Mouse (Mus musculus): ENCODE data around the gene Vsig2. TPM values are rescaled to one million over a fixed set of nuclear protein-coding genes. Genes with fewer than 3 reads are reported as not detected.

Vsig2 gene
- polyA plus RNA-seq, 1 experiment, result not detected

DNA sequence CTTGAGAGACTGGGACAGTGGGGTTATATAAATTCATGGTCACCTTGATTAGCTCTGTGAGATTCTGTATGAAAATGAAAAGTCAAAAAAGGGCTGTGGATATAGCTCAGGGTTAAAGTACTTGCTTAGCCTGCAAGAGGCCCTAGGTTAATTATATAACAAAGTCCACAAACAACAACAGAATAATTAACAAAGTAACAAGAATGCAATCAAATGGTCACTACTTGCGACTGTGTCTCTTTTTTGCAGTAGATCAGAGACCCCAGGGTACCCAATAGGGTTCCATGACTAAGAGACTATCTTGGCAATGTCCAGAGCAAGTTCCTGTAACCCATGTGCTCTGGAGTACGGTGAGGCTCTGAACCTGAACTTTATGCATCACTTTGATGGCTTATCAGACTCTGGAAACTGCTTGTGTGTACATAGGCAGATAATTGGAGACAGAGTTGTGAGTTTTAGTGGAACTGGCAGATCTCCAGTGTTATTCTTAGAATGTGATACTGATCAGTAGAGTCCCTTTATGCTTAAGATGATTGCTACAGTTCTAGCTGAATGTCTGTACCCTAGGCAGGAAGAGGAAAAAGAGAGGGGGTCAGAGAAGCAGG is 30.3 kb downstream of the Vsig2 start:
- peak; percentile 23 for TF ChIP-seq GATA1 (IDR thresholded peaks at IDR 0.05; ENCODE audit: low read length)

DNA sequence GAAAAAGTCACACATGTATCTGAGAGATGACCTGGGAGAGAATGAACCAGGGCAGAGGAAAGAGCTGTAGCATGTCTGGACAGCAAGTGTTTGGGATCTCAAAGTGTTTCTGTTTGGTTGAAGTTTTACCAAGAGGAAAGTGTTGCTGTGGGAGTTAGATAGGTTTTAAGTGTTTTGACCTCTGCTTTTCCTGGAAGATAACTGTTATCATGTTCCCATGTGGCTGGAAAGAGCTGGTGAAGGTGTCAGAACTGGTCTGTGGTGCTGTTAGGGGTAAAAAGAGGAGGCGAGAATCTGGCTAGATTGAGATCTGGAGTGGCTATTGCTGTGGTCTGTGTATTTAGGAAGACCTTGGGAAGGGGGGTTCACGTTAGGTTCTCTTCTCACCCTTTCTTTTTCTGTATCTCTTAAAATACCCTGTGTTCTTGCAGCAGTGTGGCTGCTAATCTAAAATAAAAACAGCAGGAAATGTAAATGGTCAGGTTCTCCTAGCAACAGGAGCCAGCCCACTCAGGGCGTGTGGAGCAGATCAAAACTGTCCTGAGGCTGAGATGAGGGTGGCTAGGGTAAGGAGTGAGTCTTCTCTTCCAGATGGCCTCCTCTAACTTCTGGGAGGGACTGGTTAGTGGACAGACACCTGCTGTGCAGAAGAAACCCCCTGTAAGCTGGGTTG is 33.3 kb downstream of the Vsig2 start:
- TF ChIP-seq GATA1 (IDR thresholded peaks at IDR 0.05; ENCODE audit: low read length), result peak; percentile 85

DNA sequence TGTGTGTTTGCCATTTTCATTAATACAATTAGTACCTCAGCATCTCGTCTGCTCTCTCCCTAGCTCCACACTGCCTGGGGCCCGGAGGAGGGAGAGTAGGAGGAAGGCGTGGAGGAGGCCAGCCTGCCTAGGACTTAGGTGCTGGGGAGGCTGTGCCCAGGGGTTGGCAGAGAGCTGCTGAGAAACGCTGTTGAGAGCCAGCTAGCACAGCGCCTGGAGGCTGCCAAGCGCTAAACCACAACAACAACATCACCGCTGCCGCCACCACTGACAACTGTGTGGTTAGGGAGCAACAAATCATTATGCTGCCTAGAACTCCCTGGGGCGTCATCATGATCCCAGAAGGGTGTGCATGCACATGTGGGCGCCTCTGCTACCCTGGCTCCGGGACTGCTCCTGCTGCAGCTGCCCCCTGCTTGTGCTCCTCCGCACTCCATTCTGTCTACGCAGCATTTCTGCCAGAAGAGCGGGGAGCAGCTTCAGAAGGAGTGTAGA is 37.4 kb downstream of the Vsig2 start:
- no peak for TF ChIP-seq GATA1 (IDR thresholded peaks at IDR 0.05; ENCODE audit: low read length)

DNA sequence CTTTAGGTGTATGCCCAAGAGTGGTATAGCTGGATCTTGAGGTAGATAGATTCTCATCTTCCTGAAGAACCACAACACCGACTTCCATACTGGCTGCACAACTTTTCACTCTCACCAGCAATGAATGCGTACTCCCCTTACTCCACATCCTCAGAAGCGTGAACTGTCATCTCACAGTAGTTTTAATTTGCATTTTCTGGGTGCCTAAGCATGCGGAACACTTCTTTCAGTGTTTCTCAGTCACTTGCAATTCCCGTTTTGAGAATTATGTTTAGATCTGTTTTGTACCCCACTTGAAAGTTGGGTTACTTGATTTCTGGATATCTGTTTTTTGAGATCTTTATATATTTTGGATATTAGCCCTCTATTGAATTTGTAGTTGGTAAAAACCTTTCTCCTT is 44.5 kb downstream of the Vsig2 start:
- TF ChIP-seq GATA1 (IDR thresholded peaks at IDR 0.05; ENCODE audit: low read length), result no peak

DNA sequence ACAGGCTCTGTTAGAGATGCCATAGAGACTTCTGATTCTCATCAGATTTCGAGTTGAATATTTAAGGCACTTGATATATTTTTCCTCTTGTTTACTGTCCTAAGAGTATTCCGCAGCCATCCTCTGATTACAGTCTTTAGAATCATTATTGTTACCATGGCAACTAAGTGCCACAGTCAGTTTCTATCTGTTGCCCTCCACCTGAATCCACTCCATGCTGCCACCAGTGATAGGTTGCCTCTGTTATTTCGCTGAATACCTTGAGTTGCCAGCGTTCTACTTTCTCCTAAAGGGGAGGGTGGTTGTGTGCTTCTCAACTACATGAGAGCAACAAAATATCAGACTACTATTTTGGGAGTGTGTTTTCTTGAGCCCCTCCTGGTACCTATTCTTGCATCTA is 47.7 kb downstream of the Vsig2 start:
- TF ChIP-seq GATA1 (IDR thresholded peaks at IDR 0.05; ENCODE audit: low read length), result no peak

DNA sequence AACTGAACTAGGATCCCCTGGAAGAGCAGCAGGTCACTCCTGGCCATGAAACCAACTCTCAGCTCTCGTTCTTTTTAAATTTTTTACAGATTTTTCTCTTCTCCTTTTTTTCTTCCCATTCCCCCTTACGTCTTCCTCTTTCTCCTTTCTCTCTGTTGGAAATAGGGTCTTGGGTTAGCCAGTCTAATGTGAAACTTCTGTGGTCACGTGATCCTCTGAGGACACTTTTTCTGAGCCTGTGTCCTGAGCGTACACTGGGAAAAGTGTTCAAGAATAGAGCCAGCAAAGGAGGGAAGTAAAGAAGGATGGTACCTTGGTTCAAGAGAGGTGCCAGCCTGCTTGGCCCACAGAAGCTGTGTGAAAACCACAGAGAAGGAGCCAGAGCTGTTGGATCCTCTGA is 51.3 kb downstream of the Vsig2 start:
- no peak for TF ChIP-seq GATA1 (IDR thresholded peaks at IDR 0.05; ENCODE audit: low read length)

DNA sequence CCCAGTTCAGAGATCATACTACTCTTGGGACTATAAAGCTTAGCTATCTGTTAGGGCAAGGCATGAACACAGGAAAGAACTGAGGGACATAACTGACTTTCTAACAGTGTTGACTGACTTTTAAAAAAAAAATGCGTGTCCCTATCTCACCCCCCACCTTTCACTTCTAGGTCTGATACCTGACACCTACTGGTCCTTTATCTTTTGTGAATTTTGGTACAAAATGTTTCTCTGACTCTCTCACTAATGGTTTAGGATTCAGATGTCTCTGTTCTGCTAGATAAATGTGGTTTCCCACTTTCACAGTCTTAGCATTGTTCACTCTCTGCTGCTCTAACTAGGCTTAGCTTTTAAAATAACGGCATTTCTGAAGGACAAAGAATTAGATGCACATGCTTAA is 53.0 kb downstream of the Vsig2 start:
- TF ChIP-seq GATA1 (IDR thresholded peaks at IDR 0.05; ENCODE audit: low read length), result peak; percentile 43

DNA sequence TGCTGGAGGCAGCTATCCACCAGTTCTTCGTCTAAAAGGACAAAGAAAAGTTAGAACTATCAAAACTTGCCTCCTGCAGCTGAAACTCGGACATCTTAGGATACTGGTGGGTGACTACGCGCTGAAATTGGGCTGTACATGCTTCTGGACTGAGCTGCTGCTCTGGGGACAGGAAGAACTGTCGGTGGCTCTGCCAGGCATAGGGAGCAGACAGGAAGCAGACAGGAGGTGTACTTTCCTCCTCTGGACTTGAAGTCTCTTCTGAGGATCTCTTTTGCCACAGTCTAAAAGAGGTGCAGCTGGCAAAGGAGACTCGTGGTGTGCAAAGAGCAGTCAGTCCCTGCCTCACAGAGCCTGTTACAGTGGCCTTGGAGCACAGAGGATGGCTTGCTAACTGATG is 53.6 kb downstream of the Vsig2 start:
- no peak for TF ChIP-seq GATA1 (IDR thresholded peaks at IDR 0.05; ENCODE audit: low read length)

DNA sequence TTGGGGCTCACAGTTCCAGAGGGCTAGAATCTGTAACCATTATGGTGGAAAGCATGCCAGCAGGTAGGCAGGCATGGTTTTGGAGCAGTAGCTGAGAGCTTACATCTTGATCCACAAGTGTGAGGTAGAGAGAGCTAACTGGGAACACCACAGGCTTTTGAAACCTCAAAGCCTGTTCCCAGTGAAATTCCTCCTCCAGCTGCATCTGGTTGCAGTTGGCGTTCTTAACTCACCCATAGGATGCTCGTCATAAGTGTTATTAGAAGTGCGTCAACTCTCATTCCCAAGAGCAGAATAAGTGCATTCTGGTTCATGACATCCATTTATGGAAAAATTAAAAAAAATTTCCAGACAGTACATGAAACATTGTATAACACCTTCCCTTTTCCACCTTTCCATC is 54.6 kb downstream of the Vsig2 start:
- no peak for TF ChIP-seq GATA1 (IDR thresholded peaks at IDR 0.05; ENCODE audit: low read length)

Other genes starting within 250 kb of the Vsig2 start
- gene Ccdc15, start 190.8 kb upstream of the Vsig2 start, polyA plus RNA-seq (2012), result 7.9 and 9.1 TPM in 2 replicates
- gene Hepacam, start 171.9 kb upstream of the Vsig2 start, polyA plus RNA-seq (2012), result not detected in 2 replicates
- not detected in 2 replicates for gene Robo4, start 137.4 kb upstream of the Vsig2 start, polyA plus RNA-seq (2012)
- gene Robo3, start 106.0 kb upstream of the Vsig2 start, polyA plus RNA-seq (2012), result 0.13 and 0.19 TPM in 2 replicates
- gene Msantd2, start 49.9 kb upstream of the Vsig2 start, polyA plus RNA-seq (2012), result 18.0 and 23.7 TPM in 2 replicates
- 0.04 TPM in 1 of 2 replicates, not detected in the other for gene Esam, start 11.2 kb upstream of the Vsig2 start, polyA plus RNA-seq (2012)
- 1,668 and 1,941 TPM in 2 replicates for gene Nrgn, start 13.6 kb downstream of the Vsig2 start, polyA plus RNA-seq (2012)
- 0.86 and 0.97 TPM in 2 replicates for gene Siae, start 16.4 kb downstream of the Vsig2 start, polyA plus RNA-seq (2012)
- gene Spa17, start 74.5 kb downstream of the Vsig2 start, polyA plus RNA-seq (2012), result 1.4 and 2.0 TPM in 2 replicates
- 69.6 and 77.5 TPM in 2 replicates for gene Tbrg1, start 118.1 kb downstream of the Vsig2 start, polyA plus RNA-seq (2012)
- gene Panx3, start 130.0 kb downstream of the Vsig2 start, polyA plus RNA-seq (2012), result not detected in 2 replicates
- gene Olfr160, start 177.0 kb downstream of the Vsig2 start, polyA plus RNA-seq (2012), result not detected in 2 replicates
- not detected in 2 replicates for gene Olfr874, start 205.9 kb downstream of the Vsig2 start, polyA plus RNA-seq (2012)
- gene Olfr875, start 232.6 kb downstream of the Vsig2 start, polyA plus RNA-seq (2012), result not detected in 2 replicates

All from G1E-ER4 (cell line).